Mouse (Mus musculus) megakaryocyte progenitor cell, adult 5-6 weeks (primary cell): ENCODE measurements around the gene Scmh1. TPM values are rescaled to one million over a fixed set of nuclear protein-coding genes. Genes with fewer than 3 reads are reported as not detected.
"Not testable (repeated sequence)": the region's sequence is repeated elsewhere in the genome, so short reads cannot be mapped to it uniquely, and the experiment has no call there.

Source experiments
- ATAC-seq: replicated peaks from 2 replicates; pipeline ENCODE4 v1.8.0; 2016; ENCODE audit warnings: mild to moderate bottlenecking, moderate TSS enrichment, inconsistent platforms; ENCODE audit not compliant: poor library complexity
- total RNA-seq, 2 experiments: library from RNA; stranded (forward) in 1 of 2; stranded (reverse) in 1 of 2; fragments of 157-497, 149-512 nt in 1 of 2; fragments of 200-1000 nt in 1 of 2; gene quantifications; 2 replicates each; pipeline versions ENCODE4 v1.2.3 to v1.2.4; 2015 to 2017

Scmh1 gene
- total RNA-seq (2015) (50.5 and 60.6 TPM in 2 replicates), total RNA-seq (2017) (11.6 and 16.0 TPM in 2 replicates)

DNA sequence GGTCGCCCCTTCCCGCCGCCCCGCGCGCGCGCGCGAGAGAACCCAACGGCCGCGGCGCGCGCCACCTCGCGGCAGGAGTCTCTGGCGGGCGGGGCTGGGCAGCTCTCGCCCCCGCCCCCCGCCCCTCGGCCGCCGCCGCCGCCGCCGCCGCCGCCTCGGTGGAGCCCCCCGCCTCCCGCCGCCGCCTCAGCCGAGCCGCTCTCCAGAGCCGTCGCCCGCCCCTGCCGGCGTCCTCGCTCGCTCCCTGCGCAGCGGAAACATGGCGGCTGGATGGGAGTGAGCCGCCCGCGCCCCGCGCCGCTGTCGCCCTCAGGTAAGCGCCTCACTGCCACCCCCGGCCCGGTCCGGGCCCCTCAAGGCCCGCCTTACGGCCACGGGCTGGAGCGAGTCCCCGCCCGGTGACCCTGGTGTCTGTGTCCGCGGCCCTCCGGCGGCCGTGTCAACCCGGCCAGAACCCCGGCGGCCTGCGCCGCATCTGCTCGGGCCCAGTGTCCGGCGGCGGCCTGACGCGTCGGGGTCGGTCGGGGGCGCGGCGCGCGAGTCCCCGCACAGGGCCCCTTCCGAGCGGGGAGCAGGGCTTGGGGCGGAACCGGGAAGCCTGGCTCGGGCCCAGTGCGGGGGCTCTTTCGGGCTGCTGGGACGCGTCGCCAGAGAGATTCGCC lies at the start of gene Scmh1:
Gene Scmh1, plus strand, starts transcription at position 138 of the 662 bp plus-strand sequence.
- peak; percentile 60 for ATAC-seq

DNA sequence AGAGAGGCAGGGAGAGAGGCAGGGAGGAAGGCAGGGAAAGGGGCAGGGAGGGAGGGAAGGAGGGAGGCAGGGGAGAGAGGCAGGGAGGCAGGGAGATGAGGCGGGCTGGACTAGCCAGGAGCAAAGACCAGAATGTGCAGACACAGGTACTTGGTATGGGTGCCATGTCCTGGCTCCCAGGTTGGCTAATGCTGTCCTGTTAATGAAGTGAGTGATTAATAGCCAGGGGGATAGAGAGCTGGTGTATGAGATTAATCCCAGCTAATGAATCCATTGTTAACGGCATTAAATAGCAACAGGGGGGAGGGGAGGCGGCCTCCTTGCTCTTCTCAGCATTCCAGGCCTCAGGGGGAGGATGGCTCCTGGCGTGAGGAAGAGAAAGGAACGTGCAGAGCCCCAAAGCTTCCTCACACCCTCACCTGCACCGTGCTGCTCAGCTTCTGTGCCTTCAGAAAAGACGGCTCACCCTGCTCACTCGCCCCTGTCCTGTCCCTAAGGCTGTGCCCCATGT lies 45.0 kb upstream of the Scmh1 start:
- no peak for ATAC-seq

DNA sequence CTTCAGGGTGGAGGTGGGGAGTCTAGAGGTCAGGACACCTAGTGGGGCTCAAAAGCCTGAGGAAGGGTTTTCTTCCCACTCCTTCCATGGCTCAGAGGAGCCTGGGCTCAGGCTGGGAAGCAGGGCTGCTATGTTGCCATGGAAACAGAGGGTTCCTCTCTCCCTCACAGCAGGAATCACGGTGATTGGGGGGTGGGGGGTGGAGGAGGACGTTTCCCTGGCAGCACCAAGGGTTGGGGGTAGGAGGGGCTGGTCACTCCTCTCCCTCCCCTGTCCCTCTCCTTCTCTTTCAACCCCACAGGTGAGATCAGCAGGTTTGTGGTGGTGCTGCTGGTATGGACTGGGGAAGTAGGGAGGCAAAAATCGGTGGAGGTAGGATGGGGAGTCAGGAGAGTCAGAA lies 40.4 kb upstream of the Scmh1 start:
- ATAC-seq, result no peak

DNA sequence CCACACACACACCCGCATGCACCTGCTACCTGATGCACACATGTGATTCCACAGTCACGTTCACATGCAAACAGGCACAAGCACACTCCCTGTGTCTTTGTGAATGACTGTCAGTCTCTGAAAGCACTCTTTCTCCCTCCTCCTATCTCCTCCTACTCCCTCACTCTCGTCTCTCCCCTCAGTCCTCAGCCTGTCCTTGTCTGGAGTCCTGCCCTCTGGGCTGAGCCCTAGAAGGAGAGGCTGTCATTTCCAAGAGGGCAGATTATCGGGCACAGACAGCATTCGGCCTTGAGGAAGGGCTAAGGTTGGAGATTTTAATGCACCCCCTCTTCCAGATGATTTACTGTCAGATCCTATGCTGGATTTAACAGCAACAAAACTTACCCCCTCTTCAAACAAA lies 39.6 kb upstream of the Scmh1 start:
- ATAC-seq, result no peak

DNA sequence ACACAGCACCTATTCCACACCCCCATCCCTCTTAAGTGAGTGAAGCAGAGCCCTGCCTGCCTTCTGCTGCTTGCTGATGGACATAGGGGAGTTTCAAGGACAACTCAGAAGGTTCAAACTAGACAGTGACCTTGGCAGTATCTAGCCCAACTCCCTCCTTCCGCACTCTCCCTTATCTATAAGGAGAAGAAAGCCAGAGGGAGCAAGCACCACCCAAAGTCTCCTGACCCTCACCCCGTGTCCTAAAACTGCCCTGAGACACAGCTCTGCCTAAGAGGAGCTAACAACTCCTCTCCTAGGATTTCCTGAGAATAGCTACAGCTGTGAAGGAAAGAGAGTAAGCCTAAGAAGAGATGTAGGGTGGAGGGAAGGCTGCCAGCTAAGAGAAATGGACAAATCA lies 37.0 kb upstream of the Scmh1 start:
- ATAC-seq, result no peak

DNA sequence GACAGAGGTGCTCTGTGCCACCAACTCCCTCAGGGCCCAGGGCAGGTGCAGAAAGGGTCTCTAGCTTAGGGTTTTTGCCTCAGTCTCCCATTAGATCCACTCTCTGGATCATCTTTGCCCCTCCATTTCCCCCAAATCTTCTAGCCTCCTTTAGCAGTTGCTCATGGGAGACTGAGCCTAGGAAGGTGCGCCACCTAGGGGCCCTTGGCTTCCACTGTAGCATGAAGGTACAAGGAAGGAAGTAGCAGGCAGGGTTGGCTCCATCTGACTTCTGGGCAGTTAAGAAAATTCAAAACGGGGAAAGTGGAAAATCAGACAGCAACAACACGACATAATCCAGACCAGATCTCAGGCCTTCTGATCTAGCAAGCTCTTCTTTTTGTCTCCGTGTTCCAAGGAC lies 36.4 kb upstream of the Scmh1 start:
- ATAC-seq, result peak; percentile 89

DNA sequence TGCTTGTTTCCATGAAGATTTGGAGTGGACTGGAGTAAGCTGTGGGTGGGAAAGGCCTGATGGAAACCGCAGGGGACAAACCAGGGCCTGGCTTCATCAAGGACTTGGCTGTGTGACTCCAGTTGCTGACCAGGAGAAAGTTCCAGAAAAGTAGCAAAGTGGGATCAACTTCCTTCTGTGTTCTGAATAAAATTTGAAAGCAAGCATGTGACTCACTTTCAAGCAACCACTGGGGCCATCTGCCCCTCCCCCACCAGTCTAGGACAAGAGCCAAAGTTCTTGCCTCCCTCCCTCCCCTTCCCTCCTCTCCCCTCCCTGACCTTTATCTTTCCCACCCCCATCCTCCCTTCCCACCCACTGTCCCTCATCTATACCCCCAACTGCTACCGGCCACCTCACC lies 35.9 kb upstream of the Scmh1 start:
- ATAC-seq, result no peak

DNA sequence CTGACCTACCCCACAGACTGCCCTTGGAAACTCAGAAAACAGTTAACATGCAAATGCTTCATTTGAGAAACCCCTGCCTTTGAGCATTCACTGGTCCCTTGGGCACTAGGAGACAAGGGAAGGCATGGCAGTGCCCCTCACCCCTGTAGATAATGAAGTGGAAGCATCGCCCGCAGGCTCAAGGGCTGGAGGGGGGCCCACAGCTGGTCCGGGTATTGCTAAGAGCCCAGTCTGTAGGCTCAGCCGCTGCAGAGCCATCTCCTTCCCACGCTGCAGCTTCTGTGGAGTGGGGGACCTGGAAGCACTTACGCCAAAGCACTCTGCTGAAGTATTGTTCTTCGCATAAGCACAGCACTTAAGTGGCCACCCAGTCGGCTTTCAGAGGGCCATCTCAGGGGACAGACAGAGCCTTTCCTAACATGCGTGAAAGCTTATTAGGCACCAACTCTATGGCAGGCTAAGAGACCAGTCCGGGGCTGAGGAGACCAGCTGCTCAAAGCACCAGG lies 35.2 kb upstream of the Scmh1 start:
- no peak for ATAC-seq

DNA sequence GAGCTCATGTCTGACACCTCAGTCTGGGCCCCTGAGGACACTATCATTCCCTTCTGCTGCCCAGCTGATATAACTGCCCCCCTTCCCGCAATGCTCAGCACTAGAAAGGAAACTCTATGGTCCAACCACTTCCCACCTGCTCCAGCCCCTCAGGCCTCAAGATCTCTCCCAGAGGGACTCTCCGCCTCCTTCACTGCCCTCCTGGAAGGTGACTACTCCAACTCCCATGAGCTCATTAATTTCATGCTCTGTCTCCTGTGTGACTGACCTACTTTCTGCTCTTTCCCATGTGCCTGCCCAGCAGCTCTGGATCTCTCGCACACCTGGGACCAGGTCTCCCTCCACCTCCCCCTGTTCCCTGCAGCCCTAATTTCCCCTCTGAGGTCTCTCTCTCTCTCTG lies 32.2 kb upstream of the Scmh1 start:
- ATAC-seq, result no peak

DNA sequence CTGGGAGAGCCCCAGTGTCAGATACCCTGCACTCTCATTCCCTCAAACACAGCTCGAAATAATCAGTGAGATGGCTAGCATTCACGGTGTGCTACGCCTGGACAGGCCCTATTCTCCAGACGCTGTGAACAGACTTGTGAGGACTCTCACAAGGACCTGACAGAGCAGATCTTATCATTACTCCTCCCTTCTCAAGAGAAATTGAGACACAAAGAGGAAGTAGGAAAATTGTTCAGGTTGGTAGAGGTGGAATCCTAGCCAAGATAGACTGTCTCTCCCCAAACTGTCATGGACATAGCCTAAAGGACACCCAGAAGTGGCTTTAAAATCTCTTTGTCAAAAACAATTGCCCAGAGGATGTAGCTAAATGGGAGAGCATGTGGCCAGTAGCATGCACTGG lies 31.3 kb upstream of the Scmh1 start:
- ATAC-seq, result no peak

DNA sequence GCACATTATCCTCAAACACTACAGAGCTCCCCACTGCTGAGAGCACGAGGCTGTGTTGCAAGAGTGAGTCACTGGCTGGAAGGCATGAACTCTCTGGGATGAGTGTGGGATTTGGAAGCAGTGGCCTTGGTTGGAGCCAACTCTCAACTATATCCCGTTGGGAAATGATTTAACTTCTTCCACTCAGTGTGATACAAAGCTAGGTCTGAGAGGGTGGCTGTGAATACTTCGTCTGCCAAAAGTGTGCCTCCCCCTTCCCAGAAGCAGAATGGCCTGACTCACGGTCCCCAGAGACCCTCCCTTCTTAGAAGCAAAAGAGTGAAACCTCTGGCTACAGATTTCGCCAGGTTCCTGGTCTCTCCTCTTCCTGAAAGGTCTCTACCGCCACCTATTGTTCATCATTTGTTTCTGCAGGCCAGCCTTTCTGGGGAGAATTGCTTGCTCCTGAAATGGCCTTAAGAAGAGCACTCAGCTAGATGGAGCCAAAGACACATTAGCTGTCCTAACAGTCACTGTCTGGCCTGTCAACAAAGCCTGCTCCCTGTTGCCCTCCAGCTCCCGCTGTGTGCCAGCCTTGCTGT lies 24.2 kb upstream of the Scmh1 start:
- ATAC-seq, result peak; percentile 95

DNA sequence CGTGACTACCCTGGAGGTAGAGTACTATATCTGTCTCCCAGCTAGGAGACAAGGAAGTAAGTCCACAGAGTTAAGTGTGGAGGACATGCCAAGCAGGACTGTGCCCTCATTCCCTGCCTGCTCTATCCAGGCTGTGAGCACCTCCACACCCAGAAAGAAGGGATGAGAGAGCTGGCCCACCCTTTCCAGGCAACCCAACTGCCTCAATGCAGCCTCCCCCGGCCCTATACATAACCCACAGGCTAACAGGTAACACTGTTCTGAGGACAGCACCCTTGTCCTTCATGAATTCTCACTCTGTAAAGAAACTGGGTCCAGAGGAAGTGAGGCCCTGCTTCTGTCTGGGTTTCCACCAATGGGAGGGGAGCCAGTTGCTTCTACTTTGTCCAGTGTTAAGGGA lies 19.6 kb upstream of the Scmh1 start:
- no peak for ATAC-seq

DNA sequence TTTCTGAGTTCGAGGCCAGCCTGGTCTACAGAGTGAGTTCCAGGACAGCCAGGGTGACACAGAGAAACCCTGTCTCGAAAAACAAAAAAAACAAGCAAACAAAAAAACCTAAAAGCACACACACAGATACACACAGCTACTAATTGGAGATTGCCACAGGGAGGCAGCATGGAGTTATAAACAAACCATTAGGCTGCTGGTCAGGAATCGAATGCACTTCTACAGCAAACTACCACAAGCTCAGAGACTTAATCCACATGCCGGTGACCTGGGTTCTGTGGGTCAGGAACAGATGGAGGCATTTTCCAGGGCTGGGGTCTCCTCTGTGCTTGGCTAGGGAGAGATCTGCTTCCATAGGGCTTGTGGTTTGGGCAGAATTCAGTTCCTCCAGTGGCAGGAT lies 17.6 kb upstream of the Scmh1 start:
- ATAC-seq, result peak; percentile 82

DNA sequence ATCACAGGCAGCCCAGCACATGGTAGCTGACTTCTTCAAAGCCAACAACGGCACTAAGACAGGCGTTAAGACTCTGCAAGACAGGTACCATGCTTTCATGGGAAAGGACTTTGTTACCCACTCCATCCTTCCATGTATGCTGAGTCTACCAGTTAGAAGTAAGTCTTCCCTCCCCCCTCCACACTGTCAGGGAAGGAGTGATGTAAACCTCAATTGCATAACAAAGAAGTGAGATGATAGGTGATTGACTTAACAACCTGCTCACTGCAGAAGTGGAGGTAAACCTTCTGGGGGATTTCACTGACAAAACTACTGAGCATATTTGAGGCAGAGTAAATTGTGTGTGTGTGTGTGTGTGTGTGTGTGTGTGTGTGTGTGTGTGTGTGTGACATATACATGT lies 17.1 kb upstream of the Scmh1 start:
- no peak for ATAC-seq

DNA sequence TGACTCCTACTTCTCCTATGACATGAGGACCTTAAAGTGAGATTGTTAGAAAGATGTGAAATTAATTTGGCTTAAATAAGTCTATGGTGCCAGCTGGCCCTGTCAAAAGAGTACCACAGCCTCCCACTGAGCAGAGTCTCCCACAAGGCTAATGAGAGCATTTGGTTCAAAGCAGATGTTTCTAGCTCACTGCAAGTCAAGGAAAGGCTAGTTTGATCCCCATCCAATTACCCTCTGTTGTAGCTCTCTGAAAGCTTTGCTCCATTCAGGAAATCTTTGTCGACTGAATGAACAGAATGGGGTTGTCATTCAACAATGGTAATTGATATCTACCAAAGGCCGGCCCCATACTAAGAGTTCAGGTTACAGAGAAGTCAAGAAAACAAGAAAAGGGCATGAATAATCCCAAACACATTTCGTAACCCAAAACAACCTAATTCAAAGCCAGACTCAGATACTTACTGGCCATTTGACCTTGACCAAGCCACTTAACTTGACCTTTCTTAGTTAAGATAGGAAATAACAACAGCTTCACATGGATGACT lies 16.0 kb upstream of the Scmh1 start:
- no peak for ATAC-seq

DNA sequence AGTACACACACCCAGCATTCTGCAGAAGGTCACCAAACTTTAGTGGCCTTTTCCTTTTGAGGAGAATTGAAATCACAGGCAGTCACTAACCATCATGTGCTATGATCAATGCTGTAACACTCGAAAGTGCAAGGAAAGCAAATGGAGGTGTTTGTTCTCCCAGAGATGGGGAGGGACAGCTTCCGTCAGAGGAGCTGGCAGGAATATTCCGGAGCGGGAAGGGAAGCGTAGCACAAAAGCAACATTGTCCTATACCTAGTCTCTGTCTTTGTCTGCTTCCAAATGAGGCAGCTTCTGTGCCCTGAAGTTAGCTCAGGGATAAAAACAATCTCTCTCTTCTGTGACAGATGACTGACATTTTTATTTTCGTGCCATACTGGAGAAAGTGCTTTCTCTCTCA lies 15.5 kb upstream of the Scmh1 start:
- no peak for ATAC-seq

DNA sequence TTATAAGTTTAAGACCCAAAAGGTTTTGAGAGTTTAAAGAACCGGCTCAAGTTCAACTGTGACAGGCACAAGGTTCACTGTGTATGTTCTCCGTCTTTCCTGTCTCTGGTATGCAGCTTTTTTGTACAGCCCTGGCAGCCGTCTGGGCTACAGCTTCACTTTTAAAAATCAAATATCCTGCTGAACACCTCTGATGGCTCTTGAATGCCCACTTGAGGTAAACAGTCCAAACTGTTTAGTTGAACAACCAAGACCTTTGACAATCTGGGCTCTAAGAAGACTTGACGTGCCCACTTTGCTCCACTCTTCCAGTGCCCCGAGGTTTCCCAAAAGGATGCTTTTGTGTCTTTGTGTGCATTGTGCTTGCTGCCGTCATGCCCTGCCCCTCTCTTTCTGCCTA lies 13.5 kb upstream of the Scmh1 start:
- no peak for ATAC-seq

DNA sequence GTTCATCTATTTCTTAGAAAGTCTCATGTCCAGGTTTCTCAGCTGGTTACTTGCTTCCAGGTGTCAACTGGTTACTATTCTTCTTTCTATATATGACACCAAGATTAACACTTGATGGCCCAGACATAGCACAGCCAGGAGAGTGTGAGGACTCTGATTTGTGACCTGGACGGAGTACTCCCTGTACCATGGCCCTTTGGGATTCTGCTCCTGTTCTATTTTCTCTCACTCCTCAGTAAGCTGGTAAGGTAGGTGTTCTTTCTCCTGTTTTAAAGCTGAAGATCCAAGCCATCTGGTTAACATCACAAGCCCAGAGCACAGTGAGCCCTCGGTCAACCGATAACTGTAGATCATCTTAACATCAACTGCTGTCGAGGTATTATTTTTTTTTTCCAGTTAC lies 12.7 kb upstream of the Scmh1 start:
- no peak for ATAC-seq

DNA sequence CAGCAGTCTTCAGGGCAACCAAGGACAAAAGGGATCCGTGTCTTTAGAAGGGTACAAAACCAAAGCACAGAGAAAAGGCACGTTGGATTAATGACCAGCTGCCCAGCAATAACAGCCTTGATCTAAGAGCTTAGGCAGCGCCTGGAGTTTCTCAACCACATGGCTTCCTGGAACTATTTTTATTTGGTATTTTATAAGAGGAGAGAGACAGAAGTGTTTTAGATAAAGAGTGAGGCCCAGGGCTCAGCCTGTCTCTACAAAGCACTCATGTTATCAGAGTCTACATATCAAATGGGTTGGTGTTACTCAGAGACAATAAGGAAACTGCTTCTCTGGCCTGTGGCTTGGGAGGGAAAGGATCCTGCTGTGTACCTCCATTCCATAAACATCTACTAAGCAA lies 12.3 kb upstream of the Scmh1 start:
- ATAC-seq, result peak; percentile 65; the same call in 1 of the 2 replicates

DNA sequence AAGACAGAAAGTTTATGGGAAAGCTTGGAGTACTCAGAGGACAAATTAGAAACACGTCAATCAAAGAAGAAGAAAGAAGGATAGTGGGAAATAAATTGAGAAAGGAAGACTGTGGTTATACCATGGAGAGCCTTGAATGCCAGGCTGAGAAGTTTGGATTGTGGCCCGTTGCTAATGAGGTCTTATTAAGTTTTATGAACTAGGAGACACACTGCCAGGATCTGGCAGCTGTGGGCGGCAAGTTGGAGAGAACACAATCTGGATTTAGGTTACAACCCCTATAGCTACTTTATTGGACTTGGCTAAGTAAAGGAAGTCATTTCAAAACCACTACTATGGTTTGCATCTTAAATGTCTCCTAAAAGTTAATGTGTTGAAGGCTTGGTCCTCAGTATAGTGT lies 4.8 kb upstream of the Scmh1 start:
- no peak for ATAC-seq

DNA sequence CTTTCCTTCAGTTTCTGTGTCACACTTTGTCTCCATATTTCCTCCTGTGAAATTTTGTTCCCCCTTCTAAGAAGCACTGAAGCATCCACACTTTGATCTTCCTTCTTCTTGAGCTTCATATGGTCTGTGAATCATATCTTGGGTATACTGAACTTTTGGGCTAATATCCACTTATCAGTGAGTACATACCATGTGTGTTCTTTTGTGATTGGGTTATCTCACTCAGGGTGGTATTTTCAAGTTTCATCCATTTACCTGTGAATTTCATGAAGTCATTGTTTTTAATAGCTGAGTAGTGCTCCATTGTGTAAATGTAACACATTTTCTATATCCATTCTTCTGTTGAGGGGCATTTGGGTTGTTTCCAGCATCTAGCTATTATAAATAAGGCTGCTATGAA lies 3.0 kb upstream of the Scmh1 start:
- ATAC-seq, result not testable (repeated sequence)

DNA sequence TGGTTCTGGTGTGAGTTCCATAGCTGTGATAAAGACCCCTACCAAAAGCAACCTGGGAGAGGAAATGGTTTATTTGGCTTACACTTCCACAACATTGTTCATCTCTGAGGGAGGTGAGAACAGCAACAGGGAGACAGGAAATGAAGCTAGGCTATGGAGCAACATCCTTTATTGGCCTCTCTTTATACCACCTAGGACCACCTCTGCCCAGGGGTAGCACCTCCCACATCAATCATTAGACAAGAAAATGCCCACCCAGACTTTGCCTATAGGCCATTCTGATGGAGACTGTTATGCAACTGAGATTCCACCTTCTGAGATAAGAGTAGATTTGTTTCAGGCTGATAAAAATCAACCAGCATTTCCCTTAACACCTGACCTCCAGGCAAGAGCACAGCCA lies 834 bp upstream of the Scmh1 start:
- no peak for ATAC-seq
